Mouse (Mus musculus) heart, embryonic 12.5 days (tissue): Measurements from ENCODE around the gene Acmsd. TPM values are rescaled to one million over a fixed set of nuclear protein-coding genes. Genes with fewer than 3 reads are reported as not detected.
"Not testable (repeated sequence)": the region's sequence is repeated elsewhere in the genome, so short reads cannot be mapped to it uniquely, and the experiment has no call there.

Experiments
- ATAC-seq: fragments of 200-750 bp; cut with Nextera tagmentation; 2 replicates; pipeline ENCODE4 v1.8.0; 2017; ENCODE audit warnings: moderate TSS enrichment, moderate library complexity; ENCODE audit not compliant: insufficient number of reproducible peaks, low FRiP score
- H3K27ac ChIP-seq: fragments of 300-500 bp; sonication (generic); 2 replicates; pipeline ENCODE4 v1.5.1; 2016; ENCODE audit warnings: mild to moderate bottlenecking, moderate library complexity; ENCODE audit not compliant: poor library complexity, severe bottlenecking
- H3K27me3 ChIP-seq: fragments of 300-500 bp; sonication (generic); replicated peaks from 2 replicates; pipeline ENCODE4 v1.6.1; 2016; ENCODE audit warnings: mild to moderate bottlenecking, moderate library complexity
- H3K36me3 ChIP-seq: fragments of 300-500 bp; sonication (generic); 2 replicates; pipeline ENCODE4 v1.6.1; 2016; ENCODE audit warnings: mild to moderate bottlenecking, moderate library complexity
- H3K4me1 ChIP-seq: fragments of 300-500 bp; sonication (generic); replicated peaks from 2 replicates; pipeline ENCODE4 v1.6.1; 2016; ENCODE audit warnings: mild to moderate bottlenecking
- H3K4me2 ChIP-seq: fragments of 300-500 bp; sonication (generic); 2 replicates; pipeline ENCODE4 v1.6.1; 2016; ENCODE audit warnings: mild to moderate bottlenecking, moderate library complexity
- H3K4me3 ChIP-seq: fragments of 300-500 bp; sonication (generic); 2 replicates; pipeline ENCODE4 v1.5.1; 2016; ENCODE audit warnings: mild to moderate bottlenecking
- H3K9ac ChIP-seq: fragments of 300-500 bp; sonication (generic); 2 replicates; pipeline ENCODE4 v1.6.1; 2016; ENCODE audit warnings: mild to moderate bottlenecking, moderate library complexity
- H3K9me3 ChIP-seq: fragments of 300-500 bp; sonication (generic); replicated peaks from 2 replicates; pipeline ENCODE4 v1.6.1; 2016; ENCODE audit warnings: mild to moderate bottlenecking, moderate library complexity
- WGBS: fragments of 180-500 bp; shearing (Covaris S2); methylation state at CpG from one replicate; pipeline ENCODE4 v1.1.7; 2016; 5-methylcytosine and 5-hydroxymethylcytosine counted together
- polyA plus RNA-seq: library from polyadenylated mRNA; unstranded; fragments of >200 nt; fragmentation: Nextera tagmentation; extraction: Ambion mirVana; gene quantifications from 2 replicates; pipeline ENCODE4 v1.2.1, GENCODE M21; 2016

The Acmsd gene
- polyA plus RNA-seq, 1 experiment from 2014 or later, result 0.42 TPM

GRCm38 (mm10) chr1:127735356-127735755 lies 6.1 kb downstream of the Acmsd start:
- Histone ChIP-seq H3K4me3 (no peak overlapping the region), H3K27me3 (no peaks in the 10 kb centered on the region; the same call in 1 of the 2 replicates), H3K4me1 (0 out of 2 replicates have a peak, but pooled peaks cover 4% of the 10 kb centered on the region), H3K9ac (no peak overlapping the region), H3K27ac (no peak overlapping the region), H3K9me3 (no peaks in the 10 kb centered on the region), H3K4me2 (no peak overlapping the region), H3K36me3 (no peaks in the 10 kb centered on the region)
- WGBS, result 81% methylated on average over 3 of the region's 3 CpGs
- no peak for ATAC-seq

- WGBS, result 75% methylated on average over 11 of the region's 11 CpGs
- no peak overlapping the region for H3K9ac ChIP-seq
- ATAC-seq, result no peak
- H3K4me2 ChIP-seq, result no peak overlapping the region
- no peak overlapping the region for H3K4me3 ChIP-seq
- no peaks in the 10 kb centered on the region for H3K4me1 ChIP-seq
- no peak overlapping the region for H3K27ac ChIP-seq
- H3K36me3 ChIP-seq, result no peaks in the 10 kb centered on the region
- no peaks in the 10 kb centered on the region for H3K9me3 ChIP-seq
- H3K27me3 ChIP-seq, result no peaks in the 10 kb centered on the region
Observed at GRCm38 (mm10) chr1:127750401-127751102, 21.3 kb downstream of the Acmsd start.

- 57% methylated on average over 4 of the region's 4 CpGs for WGBS
- Histone ChIP-seq H3K4me3 (no peak overlapping the region), H3K27ac (no peak overlapping the region), H3K9me3 (no peaks in the 10 kb centered on the region), H3K9ac (no peak overlapping the region), H3K36me3 (no peaks in the 10 kb centered on the region), H3K27me3 (no peaks in the 10 kb centered on the region), H3K4me1 (peaks cover 10% of the 10 kb centered on the region), H3K4me2 (no peak overlapping the region)
- ATAC-seq, result no peak; the same call in 1 of the 2 replicates
Observed at GRCm38 (mm10) chr1:127755806-127756205, 26.6 kb downstream of the Acmsd start.

GRCm38 (mm10) chr1:127756331-127757163 lies 27.3 kb downstream of the Acmsd start:
- Histone ChIP-seq H3K9ac (no peak overlapping the region), H3K27ac (peak overlapping the region; percentile 37; the same call in 1 of the 2 replicates)

GRCm38 (mm10) chr1:127757164-127757545 lies 27.9 kb downstream of the Acmsd start:
- not testable (repeated sequence) for H3K36me3 ChIP-seq, H3K27me3 ChIP-seq, H3K9me3 ChIP-seq, ATAC-seq, H3K4me3 ChIP-seq, H3K9ac ChIP-seq, H3K27ac ChIP-seq, H3K4me2 ChIP-seq
- WGBS, result 84% methylated on average over 3 of the region's 3 CpGs
- H3K4me1 ChIP-seq, result peaks cover 10% of the 10 kb centered on the region

More at GRCm38 (mm10) chr1:127756331-127757163, 27.3 kb downstream of the Acmsd start:
- H3K9me3 ChIP-seq, result no peaks in the 10 kb centered on the region
- no peaks in the 10 kb centered on the region for H3K36me3 ChIP-seq
- no peak overlapping the region for H3K4me3 ChIP-seq
- peak; percentile 95 for ATAC-seq
- no peak overlapping the region for H3K4me2 ChIP-seq
- 41% methylated on average over 5 of the region's 5 CpGs for WGBS
- peaks cover 10% of the 10 kb centered on the region for H3K4me1 ChIP-seq
- H3K27me3 ChIP-seq, result no peaks in the 10 kb centered on the region

- no peak overlapping the region for H3K4me2 ChIP-seq
- no peak for ATAC-seq
- no peaks in the 10 kb centered on the region for H3K36me3 ChIP-seq
- no peak overlapping the region for H3K4me3 ChIP-seq
- H3K27me3 ChIP-seq, result no peaks in the 10 kb centered on the region
- H3K9ac ChIP-seq, result no peak overlapping the region
- H3K27ac ChIP-seq, result no peak overlapping the region
- H3K9me3 ChIP-seq, result no peaks in the 10 kb centered on the region
- 47% methylated on average over 2 of the region's 2 CpGs for WGBS
- H3K4me1 ChIP-seq, result no peaks in the 10 kb centered on the region
Observed at GRCm38 (mm10) chr1:127765468-127765867, 36.3 kb downstream of the Acmsd start.

GRCm38 (mm10) chr1:127766741-127767140 lies 37.5 kb downstream of the Acmsd start:
- Histone ChIP-seq H3K36me3 (0 out of 2 replicates have a peak, but pooled peaks cover 5% of the 10 kb centered on the region), H3K4me3 (no peak overlapping the region), H3K9me3 (no peaks in the 10 kb centered on the region), H3K9ac (no peak overlapping the region), H3K27ac (no peak overlapping the region), H3K4me1 (no peaks in the 10 kb centered on the region), H3K4me2 (no peak overlapping the region), H3K27me3 (no peaks in the 10 kb centered on the region)
- WGBS, result 77% methylated on average over 2 of the region's 2 CpGs
- no peak for ATAC-seq

GRCm38 (mm10) chr1:127773198-127773802 lies 44.1 kb downstream of the Acmsd start:
- Histone ChIP-seq H3K9me3 (no peaks in the 10 kb centered on the region), H3K36me3 (peaks cover 12% of the 10 kb centered on the region; the same call in 1 of the 2 replicates), H3K9ac (peak overlapping the region; percentile 83), H3K27me3 (no peaks in the 10 kb centered on the region), H3K4me2 (peak overlapping the region; percentile 83), H3K4me3 (peak overlapping the region; percentile 83), H3K4me1 (peaks cover 28% of the 10 kb centered on the region), H3K27ac (peak overlapping the region; percentile 96)
- peak; percentile 16 for ATAC-seq
- 1% methylated on average over 14 of the region's 14 CpGs for WGBS

GRCm38 (mm10) chr1:127773803-127774500 lies 44.7 kb downstream of the Acmsd start, which contains the start of gene Ccnt2:
TSS of gene Ccnt2 (plus strand) at chr1:127774164.
- ATAC-seq, result peak; percentile 99
- WGBS, result under 1% methylated on average over 63 of the region's 63 CpGs
- peak within 1 kb of the TSS; percentile 93 for H3K9ac ChIP-seq
- no peaks in the 10 kb centered on the region for H3K9me3 ChIP-seq
- H3K27ac ChIP-seq, result peak within 1 kb of the TSS; percentile 96
- peak within 1 kb of the TSS; percentile 83 for H3K4me2 ChIP-seq
- H3K4me3 ChIP-seq, result peak within 1 kb of the TSS; percentile 83
- peaks cover 16% of the 10 kb centered on the region for H3K36me3 ChIP-seq
- no peaks in the 10 kb centered on the region for H3K27me3 ChIP-seq
- peaks cover 32% of the 10 kb centered on the region for H3K4me1 ChIP-seq

GRCm38 (mm10) chr1:127774501-127774880 lies 45.3 kb downstream of the Acmsd start:
- Histone ChIP-seq H3K9me3 (no peaks in the 10 kb centered on the region), H3K4me2 (peak overlapping the region; percentile 53), H3K4me3 (peak overlapping the region; percentile 83), H3K36me3 (peaks cover 20% of the 10 kb centered on the region), H3K27ac (peak overlapping the region; percentile 96), H3K9ac (peak overlapping the region; percentile 93), H3K27me3 (no peaks in the 10 kb centered on the region), H3K4me1 (peaks cover 38% of the 10 kb centered on the region)
- under 1% methylated on average over 31 of the region's 31 CpGs for WGBS
- peak; percentile 41 for ATAC-seq
